Mouse (Mus musculus): ENCODE results near the gene Brd9. TPM values are rescaled to one million over a fixed set of nuclear protein-coding genes. Genes with fewer than 3 reads are reported as not detected.

Brd9 gene
- polyA plus RNA-seq, 1 experiment: 60.6 TPM

DNA sequence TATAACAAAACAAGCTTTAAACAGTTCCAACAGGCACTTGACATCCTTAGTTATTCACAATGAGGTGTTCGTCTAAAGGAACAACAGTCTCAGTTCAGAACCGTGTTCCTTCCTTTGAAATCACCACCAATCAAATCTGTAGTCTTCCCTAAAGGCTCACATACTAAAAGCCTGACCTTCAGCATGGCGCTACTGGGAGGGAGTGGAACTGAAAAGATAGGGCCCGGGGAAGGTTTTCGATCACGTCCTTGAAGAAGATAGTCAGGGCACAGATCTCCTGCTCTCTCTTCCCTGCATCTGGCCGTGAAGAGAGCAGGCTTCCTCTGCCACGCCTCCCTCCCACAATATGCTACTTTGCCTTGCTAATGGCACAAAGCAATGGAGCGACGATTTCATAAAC lies 5.4 kb upstream of the Brd9 start:
- Histone ChIP-seq H3K27ac (ENCODE audit: control insufficient read depth, insufficient read depth, low read length) (no peak overlapping the region), H3K4me3 (ENCODE audit: control insufficient read depth, insufficient read depth, low read length) (no peak overlapping the region), H3K27me3 (ENCODE audit: control insufficient read depth, insufficient read depth, low read length) (no peaks in the 10 kb centered on the region), H3K4me1 (replicated peaks; ENCODE audit: control insufficient read depth, insufficient read depth, low read length) (peaks cover 4% of the 10 kb centered on the region), H3K36me3 (ENCODE audit: control insufficient read depth, insufficient read depth, low read length) (peaks cover 35% of the 10 kb centered on the region)
- 96% methylated on average over 10 of the region's 10 CpGs for WGBS
- no peak for TF ChIP-seq POLR2A (IDR thresholded peaks at IDR 0.05; ENCODE audit: control insufficient read depth, extremely low read depth, insufficient read depth, low read length, poor library complexity)
- TF ChIP-seq CTCF (IDR thresholded peaks at IDR 0.05; ENCODE audit: borderline replicate concordance, control insufficient read depth, extremely low read depth, insufficient read depth, low read length, poor library complexity): no peak
- no peak for DNase-seq

DNA sequence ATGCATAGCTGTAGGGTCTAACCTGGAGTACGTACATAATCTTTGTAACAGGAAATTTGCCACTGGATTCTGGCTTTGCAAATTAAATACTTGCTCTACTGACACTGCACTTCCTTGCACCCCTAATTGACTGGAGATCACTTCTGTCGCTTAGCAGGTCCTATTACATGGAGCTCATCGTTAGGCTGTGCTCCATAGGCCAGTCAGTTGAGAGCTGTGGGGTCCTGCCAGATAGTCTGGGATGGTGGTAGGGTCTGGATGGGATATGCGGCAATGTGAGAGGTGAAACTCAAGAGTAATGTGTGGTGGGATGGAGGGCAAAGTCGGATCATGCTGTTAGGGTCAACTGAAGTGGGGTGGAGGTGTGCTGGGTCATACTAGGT lies 682 bp upstream of the Brd9 start:
- TF ChIP-seq CTCF (IDR thresholded peaks at IDR 0.05; ENCODE audit: borderline replicate concordance, control insufficient read depth, extremely low read depth, insufficient read depth, low read length, poor library complexity) (no peak), POLR2A (IDR thresholded peaks at IDR 0.05; ENCODE audit: control insufficient read depth, extremely low read depth, insufficient read depth, low read length, poor library complexity) (no peak)

DNA sequence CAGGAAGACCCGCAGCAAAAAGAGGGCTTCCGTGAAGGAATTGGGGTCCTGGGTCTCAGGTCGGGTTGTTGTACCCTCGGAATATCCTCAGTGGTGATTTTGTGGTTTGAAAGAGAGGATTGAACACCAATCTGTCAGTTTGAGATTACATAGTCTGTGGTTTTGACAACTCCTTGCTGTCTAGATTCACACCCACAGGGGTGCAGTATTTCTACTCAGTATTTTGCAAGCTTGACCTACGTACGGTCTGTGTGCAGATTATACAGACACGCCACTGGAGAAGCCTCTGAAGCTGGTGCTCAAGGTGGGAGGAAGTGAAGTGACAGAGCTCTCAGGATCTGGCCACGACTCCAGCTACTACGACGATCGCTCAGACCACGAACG lies 558 bp downstream of the Brd9 start:
- TF ChIP-seq CTCF (IDR thresholded peaks at IDR 0.05; ENCODE audit: borderline replicate concordance, control insufficient read depth, extremely low read depth, insufficient read depth, low read length, poor library complexity) (no peak), POLR2A (IDR thresholded peaks at IDR 0.05; ENCODE audit: control insufficient read depth, extremely low read depth, insufficient read depth, low read length, poor library complexity) (no peak)
- Histone ChIP-seq H3K4me1 (replicated peaks; ENCODE audit: control insufficient read depth, insufficient read depth, low read length) (peaks cover 11% of the 10 kb centered on the region), H3K27me3 (ENCODE audit: control insufficient read depth, insufficient read depth, low read length) (no peaks in the 10 kb centered on the region), H3K4me3 (ENCODE audit: control insufficient read depth, insufficient read depth, low read length) (peak overlapping the region; percentile 78), H3K36me3 (ENCODE audit: control insufficient read depth, insufficient read depth, low read length) (peaks cover 17% of the 10 kb centered on the region), H3K27ac (ENCODE audit: control insufficient read depth, insufficient read depth, low read length) (peak overlapping the region; percentile 72; the same call in 1 of the 2 replicates)
- 2% methylated on average over 13 of the region's 13 CpGs for WGBS
- no peak for DNase-seq

More for the DNA sequence above, 682 bp upstream of the Brd9 start:
- DNase-seq: no peak
- Histone ChIP-seq H3K4me1 (replicated peaks; ENCODE audit: control insufficient read depth, insufficient read depth, low read length) (peaks cover 11% of the 10 kb centered on the region), H3K27me3 (ENCODE audit: control insufficient read depth, insufficient read depth, low read length) (no peaks in the 10 kb centered on the region), H3K36me3 (ENCODE audit: control insufficient read depth, insufficient read depth, low read length) (peaks cover 10% of the 10 kb centered on the region), H3K27ac (ENCODE audit: control insufficient read depth, insufficient read depth, low read length) (no peak overlapping the region), H3K4me3 (ENCODE audit: control insufficient read depth, insufficient read depth, low read length) (peak overlapping the region; percentile 78)
- WGBS: 15% methylated on average over 5 of the region's 5 CpGs

DNA sequence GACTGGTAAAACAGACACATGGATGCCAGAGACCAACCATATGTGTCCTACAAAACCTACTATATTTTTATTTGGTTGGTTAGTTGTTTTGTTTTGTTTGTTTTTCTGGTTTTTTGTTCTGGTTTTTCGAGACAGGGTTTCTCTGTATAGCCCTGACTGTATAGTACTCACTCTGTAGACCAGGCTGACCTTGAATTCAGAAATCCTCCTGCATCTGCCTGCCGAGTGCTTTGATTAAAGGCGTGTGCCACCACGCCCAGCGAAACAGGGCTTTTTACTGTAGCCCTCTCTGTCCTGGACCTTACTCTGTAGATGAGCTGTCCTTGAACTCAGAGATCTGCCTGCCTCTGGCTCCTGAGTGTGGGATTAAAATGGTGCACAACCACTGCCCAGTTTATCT lies 1.5 kb downstream of the Brd9 start:
- no peak for DNase-seq

DNA sequence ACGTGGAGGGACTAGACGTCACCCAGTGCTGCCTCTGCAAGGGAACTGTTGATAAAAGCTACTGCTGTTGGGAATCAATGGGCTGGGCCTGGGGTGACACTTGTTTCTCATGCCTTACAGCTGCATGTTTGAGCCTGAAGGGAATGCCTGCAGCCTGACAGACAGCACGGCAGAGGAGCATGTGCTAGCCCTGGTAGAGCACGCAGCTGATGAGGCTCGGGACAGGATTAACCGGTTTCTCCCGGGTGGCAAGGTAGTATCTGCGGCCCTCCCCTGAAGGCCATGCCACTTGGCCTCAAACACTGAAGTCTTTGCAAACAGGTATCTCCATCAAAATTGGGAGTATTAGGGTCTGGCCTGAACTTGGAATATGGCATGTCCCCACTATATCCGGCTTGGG lies 7.0 kb downstream of the Brd9 start:
- 98% methylated on average over 9 of the region's 9 CpGs for WGBS
- no peak for TF ChIP-seq POLR2A (IDR thresholded peaks at IDR 0.05; ENCODE audit: control insufficient read depth, extremely low read depth, insufficient read depth, low read length, poor library complexity)
- TF ChIP-seq CTCF (IDR thresholded peaks at IDR 0.05; ENCODE audit: borderline replicate concordance, control insufficient read depth, extremely low read depth, insufficient read depth, low read length, poor library complexity): no peak
- DNase-seq: no peak
- no peak overlapping the region for H3K27ac ChIP-seq (ENCODE audit: control insufficient read depth, insufficient read depth, low read length)
- no peak overlapping the region for H3K4me3 ChIP-seq (ENCODE audit: control insufficient read depth, insufficient read depth, low read length)
- no peaks in the 10 kb centered on the region for H3K4me1 ChIP-seq (replicated peaks; ENCODE audit: control insufficient read depth, insufficient read depth, low read length)
- H3K27me3 ChIP-seq (ENCODE audit: control insufficient read depth, insufficient read depth, low read length): no peaks in the 10 kb centered on the region
- H3K36me3 ChIP-seq (ENCODE audit: control insufficient read depth, insufficient read depth, low read length): peaks cover 57% of the 10 kb centered on the region

More for the DNA sequence above, 1.5 kb downstream of the Brd9 start:
- Histone ChIP-seq H3K27me3 (ENCODE audit: control insufficient read depth, insufficient read depth, low read length) (no peaks in the 10 kb centered on the region), H3K36me3 (ENCODE audit: control insufficient read depth, insufficient read depth, low read length) (peaks cover 27% of the 10 kb centered on the region), H3K4me3 (ENCODE audit: control insufficient read depth, insufficient read depth, low read length) (no peak overlapping the region), H3K27ac (ENCODE audit: control insufficient read depth, insufficient read depth, low read length) (no peak overlapping the region), H3K4me1 (replicated peaks; ENCODE audit: control insufficient read depth, insufficient read depth, low read length) (peaks cover 11% of the 10 kb centered on the region)
- 98% methylated on average over 5 of the region's 5 CpGs for WGBS
- TF ChIP-seq POLR2A (IDR thresholded peaks at IDR 0.05; ENCODE audit: control insufficient read depth, extremely low read depth, insufficient read depth, low read length, poor library complexity): no peak

DNA sequence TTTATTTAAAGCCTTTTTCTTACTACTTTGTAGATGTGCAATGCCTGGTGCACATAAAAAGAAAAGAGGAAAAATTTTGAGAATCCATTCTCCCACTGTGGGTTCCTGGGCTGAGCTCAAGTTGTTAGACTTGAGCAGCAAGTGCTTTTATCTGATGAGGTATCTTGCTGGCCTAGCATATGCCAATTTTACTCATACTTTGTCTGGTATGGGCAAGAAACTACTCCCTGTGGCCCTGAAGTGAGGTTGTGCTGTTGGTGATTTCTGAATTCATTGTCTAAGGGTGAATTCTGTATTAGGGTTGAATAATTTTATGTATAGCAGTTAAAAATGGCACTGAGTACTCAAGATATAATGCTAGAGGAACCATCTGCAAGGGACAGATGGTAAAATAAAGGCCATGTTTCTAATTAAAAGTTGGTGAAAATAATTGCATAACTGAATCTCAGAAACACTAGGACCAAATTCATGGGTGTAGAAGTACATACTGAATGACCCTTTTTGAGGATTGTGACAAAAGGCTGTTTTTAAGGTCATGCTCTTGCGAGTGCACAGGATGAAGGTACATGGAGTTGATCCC lies 16.0 kb downstream of the Brd9 start:
- DNase-seq: no peak
- Histone ChIP-seq H3K4me3 (ENCODE audit: control insufficient read depth, insufficient read depth, low read length) (no peak overlapping the region), H3K27ac (ENCODE audit: control insufficient read depth, insufficient read depth, low read length) (no peak overlapping the region), H3K36me3 (ENCODE audit: control insufficient read depth, insufficient read depth, low read length) (peaks cover 80% of the 10 kb centered on the region), H3K27me3 (ENCODE audit: control insufficient read depth, insufficient read depth, low read length) (no peaks in the 10 kb centered on the region), H3K4me1 (replicated peaks; ENCODE audit: control insufficient read depth, insufficient read depth, low read length) (no peaks in the 10 kb centered on the region)
- WGBS: 100% methylated on average over 1 of the region's 1 CpGs
- TF ChIP-seq POLR2A (IDR thresholded peaks at IDR 0.05; ENCODE audit: control insufficient read depth, extremely low read depth, insufficient read depth, low read length, poor library complexity) (no peak), CTCF (IDR thresholded peaks at IDR 0.05; ENCODE audit: borderline replicate concordance, control insufficient read depth, extremely low read depth, insufficient read depth, low read length, poor library complexity) (no peak)

DNA sequence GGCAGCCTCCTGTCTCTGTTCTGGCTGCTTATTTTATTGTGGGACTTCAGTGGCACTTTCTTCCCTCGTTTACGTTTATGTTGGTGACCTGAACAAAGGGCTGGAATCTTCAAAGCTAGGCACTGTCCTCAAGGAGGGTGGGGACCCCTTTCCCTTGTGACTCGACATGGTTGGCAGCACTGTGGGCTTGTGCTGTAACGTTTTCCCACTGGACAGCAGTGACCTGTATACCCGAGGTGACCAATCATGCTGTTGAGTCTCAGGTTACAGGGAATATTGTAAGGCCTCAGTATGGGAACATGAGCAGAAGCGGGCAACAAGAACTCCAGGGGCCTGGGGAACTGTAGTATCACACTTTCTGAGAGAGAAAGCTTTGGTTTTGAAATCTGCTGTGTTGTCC lies 17.1 kb downstream of the Brd9 start:
- TF ChIP-seq CTCF (IDR thresholded peaks at IDR 0.05; ENCODE audit: borderline replicate concordance, control insufficient read depth, extremely low read depth, insufficient read depth, low read length, poor library complexity) (no peak), POLR2A (IDR thresholded peaks at IDR 0.05; ENCODE audit: control insufficient read depth, extremely low read depth, insufficient read depth, low read length, poor library complexity) (no peak)
- Histone ChIP-seq H3K4me1 (replicated peaks; ENCODE audit: control insufficient read depth, insufficient read depth, low read length) (no peaks in the 10 kb centered on the region), H3K36me3 (ENCODE audit: control insufficient read depth, insufficient read depth, low read length) (peaks cover 88% of the 10 kb centered on the region), H3K27ac (ENCODE audit: control insufficient read depth, insufficient read depth, low read length) (no peak overlapping the region), H3K27me3 (ENCODE audit: control insufficient read depth, insufficient read depth, low read length) (no peaks in the 10 kb centered on the region), H3K4me3 (ENCODE audit: control insufficient read depth, insufficient read depth, low read length) (no peak overlapping the region)
- 88% methylated on average over 6 of the region's 6 CpGs for WGBS
- no peak for DNase-seq

Data from thymus, adult 2 months (tissue).